In the genomic region with DNA sequence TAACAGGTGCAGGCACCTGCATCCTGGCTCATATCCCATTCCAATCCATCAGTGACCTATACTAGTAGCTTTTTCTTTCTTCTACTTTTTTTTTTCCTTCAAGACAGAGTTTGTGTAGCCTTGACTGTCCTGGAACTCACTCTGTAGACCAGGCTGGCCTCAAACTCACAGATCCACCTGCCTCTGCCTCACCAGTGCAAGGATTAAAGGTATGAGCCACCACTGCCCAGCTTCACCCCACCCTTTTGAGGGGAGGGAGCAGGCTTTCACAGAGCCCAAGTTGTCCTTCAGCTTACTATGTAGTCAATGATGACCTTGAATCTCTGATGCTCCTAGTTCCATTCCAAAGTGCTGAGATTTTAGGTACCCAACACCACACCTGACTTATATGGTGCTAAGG, we compare ENCODE assay signal across 15 mouse cellular contexts. TPM values are rescaled to one million over a fixed set of nuclear protein-coding genes. Genes with fewer than 3 reads are reported as not detected.
DNase-seq lines count a peak whose midpoint lies in the region; ATAC-seq and TF ChIP-seq lines count a peak whose summit lies in the region.
"Had no signal": no experiment of that assay in that cellular context is flagged by ENCODE, and none has a peak within 500 bp of the region (broad histone marks: within the 10 kb centered on the region; RNA-seq: fewer than 3 reads in every experiment).

No protein-coding gene starts in this region.

- no peak for ATAC-seq in heart, postnatal 0 days (ENCODE audit: insufficient read depth, low read depth)
- no peak for ATAC-seq in liver, embryonic 12.5 days
- no peak for ATAC-seq in liver, postnatal 0 days
- ATAC-seq in midbrain, embryonic 16.5 days: no peak
- ATAC-seq: forebrain, postnatal 0 days had no signal

- 0 out of 2 replicates have a peak, but pooled peaks cover 8% of the 10 kb centered on the region for H3K36me3 ChIP-seq in heart, postnatal 0 days (replicated peaks; ENCODE audit: control insufficient read depth, insufficient read depth, low read length)
- peaks cover 8% of the 10 kb centered on the region; the same call in 1 of the 2 replicates for H3K36me3 ChIP-seq in heart, embryonic 10.5 days
- H3K36me3 ChIP-seq in liver, embryonic 12.5 days: peaks cover 13% of the 10 kb centered on the region
- peaks cover 14% of the 10 kb centered on the region for H3K36me3 ChIP-seq in liver, postnatal 0 days (replicated peaks; ENCODE audit: insufficient read depth, low read length)
- H3K36me3 ChIP-seq in midbrain, embryonic 16.5 days (ENCODE audit: control insufficient read depth, insufficient read depth, low read length): no peaks in the 10 kb centered on the region

- H3K9me3 ChIP-seq in heart, postnatal 0 days (replicated peaks; ENCODE audit: control insufficient read depth, low read length): no peaks in the 10 kb centered on the region
- no peaks in the 10 kb centered on the region for H3K9me3 ChIP-seq in heart, embryonic 10.5 days
- no peaks in the 10 kb centered on the region for H3K9me3 ChIP-seq in liver, embryonic 12.5 days (replicated peaks)
- H3K9me3 ChIP-seq in liver, postnatal 0 days (ENCODE audit: low read length): no peaks in the 10 kb centered on the region
- H3K9me3 ChIP-seq in midbrain, embryonic 16.5 days (replicated peaks; ENCODE audit: control insufficient read depth, low read length, poor library complexity, severe bottlenecking): no peaks in the 10 kb centered on the region

- intact Hi-C loops in gastrocnemius, postnatal 36 days (cut with DNase I): no loop called here

- peak overlapping the region; percentile 90; the same call in 1 of the 2 replicates for H3K4me2 ChIP-seq in heart, postnatal 0 days (ENCODE audit: low read depth, low read length)
- H3K4me2 ChIP-seq in liver, embryonic 12.5 days: 0 out of 2 replicates have a peak overlapping the region, but pooled peaks have one; percentile 100
- H3K4me2 ChIP-seq in liver, postnatal 0 days (ENCODE audit: low read depth, low read length): no peak overlapping the region
- no peak overlapping the region for H3K4me2 ChIP-seq in midbrain, embryonic 16.5 days (ENCODE audit: low read length)

- no peak for TF ChIP-seq EP300 in heart, postnatal 0 days (IDR thresholded peaks at IDR 0.05; ENCODE audit: low read depth)
- no peak for TF ChIP-seq EP300 in liver, postnatal 0 days (IDR thresholded peaks at IDR 0.05; ENCODE audit: low read depth)

- TF ChIP-seq POLR2A in cerebellum, adult 2 months (IDR thresholded peaks at IDR 0.05; ENCODE audit: borderline replicate concordance, insufficient read depth, low read length): no peak

- no peak overlapping the region for H3K9ac ChIP-seq in heart, postnatal 0 days (replicated peaks; ENCODE audit: low read depth, low read length)
- H3K9ac ChIP-seq in liver, embryonic 12.5 days: no peak overlapping the region; the same call in 1 of the 2 replicates
- H3K9ac ChIP-seq in liver, postnatal 0 days (replicated peaks): no peak overlapping the region
- H3K9ac ChIP-seq in midbrain, embryonic 16.5 days (ENCODE audit: low read depth, low read length): 0 out of 2 replicates have a peak overlapping the region, but pooled peaks have one; percentile 39
- H3K9ac ChIP-seq: forebrain, postnatal 0 days had no signal

- H3K4me3 ChIP-seq in cerebellum, adult 2 months (replicated peaks; ENCODE audit: insufficient read depth, low read depth, low read length): no peak overlapping the region
- no peak overlapping the region for H3K4me3 ChIP-seq in heart, postnatal 0 days (ENCODE audit: low read depth, low read length)
- no peak overlapping the region for H3K4me3 ChIP-seq in heart, embryonic 10.5 days
- no peak overlapping the region for H3K4me3 ChIP-seq in liver, embryonic 12.5 days
- H3K4me3 ChIP-seq in liver, postnatal 0 days (ENCODE audit: low read depth, low read length): no peak overlapping the region
- H3K4me3 ChIP-seq in midbrain, embryonic 16.5 days (ENCODE audit: low read depth, low read length): no peak overlapping the region

- no peak overlapping the region for H3K27ac ChIP-seq in cerebellum, adult 2 months (ENCODE audit: insufficient read depth, low read length)
- peak overlapping the region; percentile 96 for H3K27ac ChIP-seq in heart, postnatal 0 days (ENCODE audit: low read depth)
- no peak overlapping the region for H3K27ac ChIP-seq in heart, embryonic 10.5 days
- H3K27ac ChIP-seq in liver, embryonic 12.5 days: peak overlapping the region; percentile 90; the same call in 1 of the 2 replicates
- H3K27ac ChIP-seq in liver, postnatal 0 days (ENCODE audit: low read depth): no peak overlapping the region
- no peak overlapping the region for H3K27ac ChIP-seq in midbrain, embryonic 16.5 days (ENCODE audit: low read length)
- H3K27ac ChIP-seq: left cerebral cortex, adult 2 months had no signal

- DNase-seq in cerebellum, adult 9-10 months: peak; percentile 48
- DNase-seq in cerebellum, adult 2 months: no peak
- no peak for DNase-seq in heart, postnatal 0 days (ENCODE audit: low spot score)
- no peak for DNase-seq in heart, embryonic 10.5 days (ENCODE audit: low spot score)
- DNase-seq in liver, postnatal 0 days: no peak
- DNase-seq in gastrocnemius, postnatal 36 days: no peak
- DNase-seq: forebrain, postnatal 0 days; right cerebral cortex, adult 18-20 months; thymus, postnatal 25 days had no signal

- no peaks in the 10 kb centered on the region for H3K27me3 ChIP-seq in cerebellum, adult 2 months (ENCODE audit: control insufficient read depth, insufficient read depth, low read length)
- H3K27me3 ChIP-seq in heart, postnatal 0 days (ENCODE audit: control insufficient read depth, insufficient read depth, low read length): no peaks in the 10 kb centered on the region
- H3K27me3 ChIP-seq in heart, embryonic 10.5 days (ENCODE audit: insufficient read depth, poor library complexity, severe bottlenecking): peaks cover 20% of the 10 kb centered on the region
- H3K27me3 ChIP-seq in liver, embryonic 12.5 days (replicated peaks): peaks cover 17% of the 10 kb centered on the region
- peaks cover 5% of the 10 kb centered on the region; the same call in 1 of the 2 replicates for H3K27me3 ChIP-seq in liver, postnatal 0 days (ENCODE audit: insufficient read depth, low read length)
- H3K27me3 ChIP-seq in midbrain, embryonic 16.5 days (ENCODE audit: control insufficient read depth, insufficient read depth, low read depth, low read length): peaks cover 12% of the 10 kb centered on the region

- no peak for TF ChIP-seq CTCF in cerebellum, adult 2 months (IDR thresholded peaks at IDR 0.05; ENCODE audit: borderline replicate concordance, insufficient read depth, low read depth, low read length)
- no peak for TF ChIP-seq CTCF in heart, postnatal 0 days (IDR thresholded peaks at IDR 0.05; ENCODE audit: low read depth)
- no peak for TF ChIP-seq CTCF in liver, postnatal 0 days (IDR thresholded peaks at IDR 0.05; ENCODE audit: low read depth)

- peaks cover 14% of the 10 kb centered on the region for H3K4me1 ChIP-seq in cerebellum, adult 2 months (ENCODE audit: control insufficient read depth, insufficient read depth, low read length)
- peaks cover 14% of the 10 kb centered on the region for H3K4me1 ChIP-seq in heart, postnatal 0 days (ENCODE audit: control insufficient read depth, insufficient read depth)
- peaks cover 48% of the 10 kb centered on the region for H3K4me1 ChIP-seq in heart, embryonic 10.5 days
- H3K4me1 ChIP-seq in liver, embryonic 12.5 days: peaks cover 65% of the 10 kb centered on the region
- peaks cover 29% of the 10 kb centered on the region for H3K4me1 ChIP-seq in liver, postnatal 0 days (ENCODE audit: insufficient read depth)
- H3K4me1 ChIP-seq in midbrain, embryonic 16.5 days (ENCODE audit: control insufficient read depth, insufficient read depth, low read length): peaks cover 20% of the 10 kb centered on the region

RNA-seq across cellular contexts. Expression of a gene that starts 2.2 kb away (rescaled TPM):
- polyA plus RNA-seq in cerebellum, adult 2 months (2012; rRNA removed): 95.3 and 103 TPM in 2 replicates
- 189 and 194 TPM in 2 replicates for total RNA-seq in heart, postnatal 0 days (2014; rRNA removed; ENCODE audit: low replicate concordance)
- 49.1 and 51.7 TPM in 2 replicates for polyA plus RNA-seq in heart, postnatal 0 days (2015; fragmentation: Nextera tagmentation; extraction: Ambion mirVana)
- 23.1 and 29.4 TPM in 2 replicates for polyA plus RNA-seq in heart, embryonic 10.5 days (2016; fragmentation: Nextera tagmentation; extraction: Ambion mirVana)
- polyA plus RNA-seq in liver, embryonic 12.5 days (2016; fragmentation: Nextera tagmentation; extraction: Ambion mirVana): 6.5 and 6.8 TPM in 2 replicates
- 7.7 and 8.2 TPM in 2 replicates for polyA plus RNA-seq in liver, postnatal 0 days (2015; fragmentation: Nextera tagmentation; extraction: Ambion mirVana)
- polyA plus RNA-seq in midbrain, embryonic 16.5 days (2015; fragmentation: Nextera tagmentation; extraction: Ambion mirVana): 13.2 and 13.4 TPM in 2 replicates
- total RNA-seq in gastrocnemius, postnatal 36 days (2021): 10 to 100 TPM; 84.3 to 85.3 TPM

RNA-seq across cellular contexts. Expression of a gene that starts 5.7 kb away (rescaled TPM):
- polyA plus RNA-seq in cerebellum, adult 2 months (2012; rRNA removed): 2.8 and 3.2 TPM in 2 replicates
- total RNA-seq in heart, postnatal 0 days (2014; rRNA removed; ENCODE audit: low replicate concordance): not detected in 2 replicates
- 2.2 and 2.5 TPM in 2 replicates for polyA plus RNA-seq in heart, postnatal 0 days (2015; fragmentation: Nextera tagmentation; extraction: Ambion mirVana)
- polyA plus RNA-seq in heart, embryonic 10.5 days (2016; fragmentation: Nextera tagmentation; extraction: Ambion mirVana): 2.3 and 2.4 TPM in 2 replicates
- 0.80 and 0.93 TPM in 2 replicates for polyA plus RNA-seq in liver, embryonic 12.5 days (2016; fragmentation: Nextera tagmentation; extraction: Ambion mirVana)
- 0.81 TPM in 2 replicates for polyA plus RNA-seq in liver, postnatal 0 days (2015; fragmentation: Nextera tagmentation; extraction: Ambion mirVana)
- 0.85 and 1.9 TPM in 2 replicates for polyA plus RNA-seq in midbrain, embryonic 16.5 days (2015; fragmentation: Nextera tagmentation; extraction: Ambion mirVana)
- total RNA-seq in gastrocnemius, postnatal 36 days (2021): not detected
- total RNA-seq: gastrocnemius, postnatal 4 days had no signal
- polyA plus RNA-seq: macrophage had no signal

RNA-seq across cellular contexts. Expression of a gene that starts 9.5 kb away (rescaled TPM):
- polyA plus RNA-seq in cerebellum, adult 2 months (2012; rRNA removed): 500 and 537 TPM in 2 replicates
- 215 and 344 TPM in 2 replicates for total RNA-seq in heart, postnatal 0 days (2014; rRNA removed; ENCODE audit: low replicate concordance)
- polyA plus RNA-seq in heart, postnatal 0 days (2015; fragmentation: Nextera tagmentation; extraction: Ambion mirVana): 623 and 629 TPM in 2 replicates
- polyA plus RNA-seq in heart, embryonic 10.5 days (2016; fragmentation: Nextera tagmentation; extraction: Ambion mirVana): 166 and 169 TPM in 2 replicates
- polyA plus RNA-seq in liver, embryonic 12.5 days (2016; fragmentation: Nextera tagmentation; extraction: Ambion mirVana): 94.2 and 101 TPM in 2 replicates
- 371 and 389 TPM in 2 replicates for polyA plus RNA-seq in liver, postnatal 0 days (2015; fragmentation: Nextera tagmentation; extraction: Ambion mirVana)
- polyA plus RNA-seq in midbrain, embryonic 16.5 days (2015; fragmentation: Nextera tagmentation; extraction: Ambion mirVana): 353 and 382 TPM in 2 replicates
- total RNA-seq in gastrocnemius, postnatal 36 days (2021): 100 to 1,000 TPM; 204 to 205 TPM

RNA-seq across cellular contexts. Expression of a gene that starts 9.9 kb away (rescaled TPM):
- polyA plus RNA-seq in cerebellum, adult 2 months (2012; rRNA removed): 122 and 124 TPM in 2 replicates
- 61.8 and 61.9 TPM in 2 replicates for total RNA-seq in heart, postnatal 0 days (2014; rRNA removed; ENCODE audit: low replicate concordance)
- 57.6 and 61.4 TPM in 2 replicates for polyA plus RNA-seq in heart, postnatal 0 days (2015; fragmentation: Nextera tagmentation; extraction: Ambion mirVana)
- 89.9 and 116 TPM in 2 replicates for polyA plus RNA-seq in heart, embryonic 10.5 days (2016; fragmentation: Nextera tagmentation; extraction: Ambion mirVana)
- polyA plus RNA-seq in liver, embryonic 12.5 days (2016; fragmentation: Nextera tagmentation; extraction: Ambion mirVana): 115 TPM in 2 replicates
- 67.1 and 68.6 TPM in 2 replicates for polyA plus RNA-seq in liver, postnatal 0 days (2015; fragmentation: Nextera tagmentation; extraction: Ambion mirVana)
- 95.3 and 107 TPM in 2 replicates for polyA plus RNA-seq in midbrain, embryonic 16.5 days (2015; fragmentation: Nextera tagmentation; extraction: Ambion mirVana)
- 10 to 100 TPM; 31.7 to 38.8 TPM for total RNA-seq in gastrocnemius, postnatal 36 days (2021)

RNA-seq across cellular contexts. Expression of a gene that starts 14.9 kb away (rescaled TPM):
- 5.8 and 5.9 TPM in 2 replicates for polyA plus RNA-seq in cerebellum, adult 2 months (2012; rRNA removed)
- not detected in 2 replicates for total RNA-seq in heart, postnatal 0 days (2014; rRNA removed; ENCODE audit: low replicate concordance)
- 0.04 and 0.30 TPM in 2 replicates for polyA plus RNA-seq in heart, postnatal 0 days (2015; fragmentation: Nextera tagmentation; extraction: Ambion mirVana)
- 0.25 and 0.32 TPM in 2 replicates for polyA plus RNA-seq in heart, embryonic 10.5 days (2016; fragmentation: Nextera tagmentation; extraction: Ambion mirVana)
- polyA plus RNA-seq in liver, embryonic 12.5 days (2016; fragmentation: Nextera tagmentation; extraction: Ambion mirVana): 0.05 TPM in 1 of 2 replicates, not detected in the other
- polyA plus RNA-seq in liver, postnatal 0 days (2015; fragmentation: Nextera tagmentation; extraction: Ambion mirVana): 0.06 and 0.09 TPM in 2 replicates
- 7.7 and 11.7 TPM in 2 replicates for polyA plus RNA-seq in midbrain, embryonic 16.5 days (2015; fragmentation: Nextera tagmentation; extraction: Ambion mirVana)
- total RNA-seq in gastrocnemius, postnatal 36 days (2021): not detected
- polyA plus RNA-seq: large intestine, adult 2 months; macrophage had no signal

Comparison
In these comparisons a context has a peak if more than half of its experiments do, and no peak if none do; other contexts are left out.
1. H3K27ac ChIP-seq: peak in heart, postnatal 0 days (single experiment) and liver, embryonic 12.5 days (single experiment); none in cerebellum, adult 2 months (single experiment), heart, embryonic 10.5 days (single experiment), liver, postnatal 0 days (single experiment) and midbrain, embryonic 16.5 days (single experiment).
2. H3K4me2 ChIP-seq: peak in heart, postnatal 0 days (single experiment) and liver, embryonic 12.5 days (single experiment); none in liver, postnatal 0 days (single experiment) and midbrain, embryonic 16.5 days (single experiment).